Mouse (Mus musculus) thymus, adult 2 months (tissue): ENCODE data around the gene Cobl.

ENCODE experiments used
- CTCF ChIP-seq: fragments of 200-500 bp; IDR thresholded peaks from 2 replicates; pipeline ENCODE4 v1.5.1; 2012; ENCODE audit warnings: mild to moderate bottlenecking, control low read depth, low read length, moderate library complexity, borderline replicate concordance; ENCODE audit not compliant: control insufficient read depth, poor library complexity, insufficient read depth; ENCODE audit errors: extremely low read depth
- POLR2A ChIP-seq: fragments of 200-500 bp; IDR thresholded peaks from 2 replicates; pipeline ENCODE4 v1.6.1; 2012; ENCODE audit warnings: mild to moderate bottlenecking, low read length, control low read depth, moderate library complexity; ENCODE audit not compliant: control insufficient read depth, poor library complexity, insufficient read depth; ENCODE audit errors: extremely low read depth

GRCm38 (mm10) chr11:12321445-12321844, 143.3 kb downstream of the Cobl start:
- no peak for TF ChIP-seq CTCF
- no peak for TF ChIP-seq POLR2A
